ENCODE assay signal across 9 mouse cellular contexts in genomic region chr4:53878542-53879417, GRCm38 (mm10). TPM values are rescaled to one million over a fixed set of nuclear protein-coding genes. Genes with fewer than 3 reads are reported as not detected.
DNase-seq lines count a peak whose midpoint lies in the region; ATAC-seq lines count a peak whose summit lies in the region.
"Had no signal": no experiment of that assay in that cellular context is flagged by ENCODE, and none has a peak within 500 bp of the region (broad histone marks: within the 10 kb centered on the region; RNA-seq: fewer than 3 reads in every experiment).

No protein-coding gene starts in this region.

- intact Hi-C loops in heart, postnatal 14 days (cut with DNase I), result no loop called here

- no peak overlapping the region for H3K4me3 ChIP-seq in heart, embryonic 10.5 days
- no peak overlapping the region for H3K4me3 ChIP-seq in forebrain, embryonic 14.5 days (ENCODE audit: low read depth, low read length)
- H3K4me3 ChIP-seq in midbrain, embryonic 10.5 days, result no peak overlapping the region; the same call in 1 of the 2 replicates

- peak overlapping the region; percentile 20; the same call in 1 of the 2 replicates for H3K4me2 ChIP-seq in forebrain, embryonic 14.5 days (ENCODE audit: low read length)

- no peaks in the 10 kb centered on the region for H3K36me3 ChIP-seq in heart, embryonic 10.5 days
- no peaks in the 10 kb centered on the region for H3K36me3 ChIP-seq in forebrain, embryonic 14.5 days (ENCODE audit: control insufficient read depth, insufficient read depth, low read length)
- H3K36me3 ChIP-seq in midbrain, embryonic 10.5 days, result no peaks in the 10 kb centered on the region

- H3K27me3 ChIP-seq in heart, embryonic 10.5 days (ENCODE audit: insufficient read depth, poor library complexity, severe bottlenecking), result no peaks in the 10 kb centered on the region
- H3K27me3 ChIP-seq in forebrain, embryonic 14.5 days (replicated peaks; ENCODE audit: control insufficient read depth, insufficient read depth, low read length), result no peaks in the 10 kb centered on the region
- 0 out of 2 replicates have a peak, but pooled peaks cover 1% of the 10 kb centered on the region for H3K27me3 ChIP-seq in midbrain, embryonic 10.5 days (ENCODE audit: low read depth, poor library complexity, severe bottlenecking)

- peaks cover 5% of the 10 kb centered on the region for H3K4me1 ChIP-seq in heart, embryonic 10.5 days
- H3K4me1 ChIP-seq in forebrain, embryonic 14.5 days (ENCODE audit: control insufficient read depth, insufficient read depth, low read length), result no peaks in the 10 kb centered on the region
- H3K4me1 ChIP-seq in midbrain, embryonic 10.5 days, result peaks cover 15% of the 10 kb centered on the region

- peak; percentile 72 for DNase-seq in heart, embryonic 10.5 days (ENCODE audit: low spot score)
- no peak for DNase-seq in heart, postnatal 14 days
- peak; percentile 20 for DNase-seq in MN1 (ENCODE audit: low spot score)
- peak; percentile 29 for DNase-seq in forebrain, embryonic 14.5 days (ENCODE audit: low spot score)
- DNase-seq in midbrain, embryonic 10.5 days (ENCODE audit: low spot score), result peak; percentile 34
- DNase-seq in thymus, postnatal 4 days, result no peak
- no peak for DNase-seq in layer of hippocampus, adult 9-10 months (ENCODE audit: low spot score)

- H3K27ac ChIP-seq in heart, embryonic 10.5 days, result no peak overlapping the region; the same call in 1 of the 2 replicates
- H3K27ac ChIP-seq in forebrain, embryonic 14.5 days (ENCODE audit: low read depth, low read length), result no peak overlapping the region
- peak overlapping the region; percentile 69 for H3K27ac ChIP-seq in midbrain, embryonic 10.5 days (replicated peaks)

- WGBS in heart, embryonic 10.5 days, result 50% methylated on average over 24 of the region's 24 CpGs
- WGBS in forebrain, embryonic 14.5 days, result 51% methylated on average over 24 of the region's 24 CpGs
- 56% methylated on average over 24 of the region's 24 CpGs for WGBS in midbrain, embryonic 10.5 days

- H3K9me3 ChIP-seq in heart, embryonic 10.5 days, result no peaks in the 10 kb centered on the region
- no peaks in the 10 kb centered on the region for H3K9me3 ChIP-seq in forebrain, embryonic 14.5 days (replicated peaks; ENCODE audit: control insufficient read depth, low read length)
- no peaks in the 10 kb centered on the region; the same call in 1 of the 2 replicates for H3K9me3 ChIP-seq in midbrain, embryonic 10.5 days (replicated peaks)

- no peak for ATAC-seq in forebrain, embryonic 14.5 days
- ATAC-seq in megakaryocyte progenitor cell, adult 5-6 weeks (replicated peaks; ENCODE audit: poor library complexity), result no peak
- ATAC-seq: CD4-positive, CD25-positive, alpha-beta regulatory T cell, adult 4 months had no signal

- no peak overlapping the region; the same call in 1 of the 2 replicates for H3K9ac ChIP-seq in forebrain, embryonic 14.5 days (ENCODE audit: low read length)

RNA-seq across cellular contexts. Expression of gene Tmem38b, which starts 52.9 kb away (rescaled TPM):
- 10.8 and 18.2 TPM in 2 replicates for polyA plus RNA-seq in heart, embryonic 10.5 days (2016; fragmentation: Nextera tagmentation; extraction: Ambion mirVana)
- 10 to 100 TPM; 13.9 to 17.0 TPM for total RNA-seq in heart, postnatal 14 days (2021)
- polyA plus RNA-seq in forebrain, embryonic 14.5 days (2014; fragmentation: Nextera tagmentation; extraction: Ambion mirVana), result 6.9 and 7.0 TPM in 2 replicates
- 9.7 and 9.8 TPM in 2 replicates for polyA plus RNA-seq in midbrain, embryonic 10.5 days (2016; fragmentation: Nextera tagmentation; extraction: Ambion mirVana)
- total RNA-seq in megakaryocyte progenitor cell, adult 5-6 weeks (2015), result 25.2 and 25.5 TPM in 2 replicates
- total RNA-seq in megakaryocyte progenitor cell, adult 5-6 weeks (2017), result 13.2 and 14.3 TPM in 2 replicates

Comparison
In these comparisons a context has a peak if more than half of its experiments do, and no peak if none do; other contexts are left out.
1. DNase-seq: peak in heart, embryonic 10.5 days (single experiment), MN1 (single experiment), forebrain, embryonic 14.5 days (single experiment) and midbrain, embryonic 10.5 days (single experiment); none in heart, postnatal 14 days (0 of 2), thymus, postnatal 4 days (single experiment) and layer of hippocampus, adult 9-10 months (single experiment).